Mouse (Mus musculus): ENCODE measurements around the gene Rcor1. TPM values are rescaled to one million over a fixed set of nuclear protein-coding genes. Genes with fewer than 3 reads are reported as not detected.
A peak's percentile ranks its signal among the peaks of the same experiment; 100 is the strongest.

The Rcor1 gene
- polyA plus RNA-seq, 1 experiment from 2014 or later = 13.1 TPM

GRCm38 (mm10) chr12:111071009-111071408 is 31.9 kb downstream of the Rcor1 start:
- Histone ChIP-seq H3K4me2 (no peak overlapping the region), H3K9ac (replicated peaks) (no peak overlapping the region), H3K4me1 (replicated peaks) (peaks cover 12% of the 10 kb centered on the region), H3K4me3 (replicated peaks) (no peak overlapping the region), H3K27ac (no peak overlapping the region), H3K9me3 (no peaks in the 10 kb centered on the region), H3K36me3 (peaks cover 26% of the 10 kb centered on the region; the same call in 1 of the 2 replicates), H3K27me3 (no peaks in the 10 kb centered on the region)
- no peak for ATAC-seq (ENCODE audit: insufficient number of reproducible peaks, insufficient read depth, low FRiP score, low TSS enrichment, low read depth)
- WGBS = 78% methylated on average over 5 of the region's 5 CpGs

GRCm38 (mm10) chr12:111071477-111072152 is 32.5 kb downstream of the Rcor1 start:
- Histone ChIP-seq H3K4me1 (replicated peaks) (peaks cover 12% of the 10 kb centered on the region), H3K27ac (peak overlapping the region; percentile 35; the same call in 1 of the 2 replicates), H3K9ac (replicated peaks) (0 out of 2 replicates have a peak overlapping the region, but pooled peaks have one; percentile 18), H3K4me3 (replicated peaks) (no peak overlapping the region), H3K27me3 (no peaks in the 10 kb centered on the region), H3K9me3 (no peaks in the 10 kb centered on the region), H3K36me3 (peaks cover 26% of the 10 kb centered on the region; the same call in 1 of the 2 replicates), H3K4me2 (no peak overlapping the region)
- 64% methylated on average over 10 of the region's 10 CpGs for WGBS
- no peak for ATAC-seq (ENCODE audit: insufficient number of reproducible peaks, insufficient read depth, low FRiP score, low TSS enrichment, low read depth)

GRCm38 (mm10) chr12:111076385-111076965 is 37.3 kb downstream of the Rcor1 start:
- no peak overlapping the region for H3K4me2 ChIP-seq
- 72% methylated on average over 12 of the region's 12 CpGs for WGBS

GRCm38 (mm10) chr12:111085579-111085978 is 46.4 kb downstream of the Rcor1 start:
- ATAC-seq (ENCODE audit: insufficient number of reproducible peaks, insufficient read depth, low FRiP score, low TSS enrichment, low read depth) = no peak
- Histone ChIP-seq H3K27me3 (no peaks in the 10 kb centered on the region), H3K4me3 (replicated peaks) (no peak overlapping the region), H3K4me1 (replicated peaks) (peaks cover 4% of the 10 kb centered on the region; the same call in 1 of the 2 replicates), H3K4me2 (no peak overlapping the region), H3K36me3 (peaks cover 28% of the 10 kb centered on the region), H3K27ac (no peak overlapping the region), H3K9ac (replicated peaks) (no peak overlapping the region), H3K9me3 (no peaks in the 10 kb centered on the region)
- 85% methylated on average over 4 of the region's 4 CpGs for WGBS

More at GRCm38 (mm10) chr12:111076385-111076965, 37.3 kb downstream of the Rcor1 start:
- no peak for ATAC-seq (ENCODE audit: insufficient number of reproducible peaks, insufficient read depth, low FRiP score, low TSS enrichment, low read depth)
- H3K4me1 ChIP-seq (replicated peaks) = peaks cover 7% of the 10 kb centered on the region
- no peaks in the 10 kb centered on the region for H3K9me3 ChIP-seq
- H3K27ac ChIP-seq = no peak overlapping the region
- H3K4me3 ChIP-seq (replicated peaks) = no peak overlapping the region
- no peaks in the 10 kb centered on the region for H3K27me3 ChIP-seq
- no peak overlapping the region for H3K9ac ChIP-seq (replicated peaks)
- H3K36me3 ChIP-seq = peaks cover 7% of the 10 kb centered on the region; the same call in 1 of the 2 replicates

GRCm38 (mm10) chr12:111087066-111087465 is 47.9 kb downstream of the Rcor1 start:
- Histone ChIP-seq H3K36me3 (peaks cover 30% of the 10 kb centered on the region), H3K9me3 (no peaks in the 10 kb centered on the region), H3K27ac (no peak overlapping the region), H3K27me3 (no peaks in the 10 kb centered on the region), H3K4me1 (replicated peaks) (peaks cover 4% of the 10 kb centered on the region; the same call in 1 of the 2 replicates), H3K4me3 (replicated peaks) (no peak overlapping the region), H3K9ac (replicated peaks) (no peak overlapping the region), H3K4me2 (no peak overlapping the region)
- 87% methylated on average over 1 of the region's 1 CpGs for WGBS
- no peak for ATAC-seq (ENCODE audit: insufficient number of reproducible peaks, insufficient read depth, low FRiP score, low TSS enrichment, low read depth)

- Histone ChIP-seq H3K4me3 (replicated peaks) (no peak overlapping the region), H3K36me3 (peaks cover 27% of the 10 kb centered on the region), H3K27me3 (no peaks in the 10 kb centered on the region), H3K4me1 (replicated peaks) (peaks cover 4% of the 10 kb centered on the region; the same call in 1 of the 2 replicates), H3K27ac (no peak overlapping the region), H3K4me2 (no peak overlapping the region), H3K9me3 (no peaks in the 10 kb centered on the region), H3K9ac (replicated peaks) (no peak overlapping the region)
- 30% methylated on average over 5 of the region's 5 CpGs for WGBS
- ATAC-seq (ENCODE audit: insufficient number of reproducible peaks, insufficient read depth, low FRiP score, low TSS enrichment, low read depth) = no peak
Observed at GRCm38 (mm10) chr12:111088186-111088585, 49.0 kb downstream of the Rcor1 start.

GRCm38 (mm10) chr12:111088731-111089141 is 49.6 kb downstream of the Rcor1 start:
- Histone ChIP-seq H3K4me3 (replicated peaks) (no peak overlapping the region), H3K27ac (no peak overlapping the region), H3K4me1 (replicated peaks) (peaks cover 4% of the 10 kb centered on the region; the same call in 1 of the 2 replicates), H3K36me3 (peaks cover 26% of the 10 kb centered on the region), H3K9ac (replicated peaks) (no peak overlapping the region), H3K27me3 (no peaks in the 10 kb centered on the region), H3K4me2 (no peak overlapping the region), H3K9me3 (no peaks in the 10 kb centered on the region)
- 79% methylated on average over 3 of the region's 3 CpGs for WGBS
- ATAC-seq (ENCODE audit: insufficient number of reproducible peaks, insufficient read depth, low FRiP score, low TSS enrichment, low read depth) = no peak

GRCm38 (mm10) chr12:111089145-111089544 is 50.0 kb downstream of the Rcor1 start:
- WGBS = 86% methylated on average over 7 of the region's 7 CpGs
- H3K4me1 ChIP-seq (replicated peaks) = peaks cover 4% of the 10 kb centered on the region; the same call in 1 of the 2 replicates
- ATAC-seq (ENCODE audit: insufficient number of reproducible peaks, insufficient read depth, low FRiP score, low TSS enrichment, low read depth) = no peak
- H3K4me3 ChIP-seq (replicated peaks) = no peak overlapping the region
- peaks cover 28% of the 10 kb centered on the region for H3K36me3 ChIP-seq
- no peaks in the 10 kb centered on the region for H3K9me3 ChIP-seq
- H3K9ac ChIP-seq (replicated peaks) = 0 out of 2 replicates have a peak overlapping the region, but pooled peaks have one; percentile 12
- no peaks in the 10 kb centered on the region for H3K27me3 ChIP-seq
- no peak overlapping the region for H3K4me2 ChIP-seq
- no peak overlapping the region for H3K27ac ChIP-seq

- H3K9ac ChIP-seq (replicated peaks) = no peak overlapping the region
- no peak overlapping the region for H3K27ac ChIP-seq
- H3K4me3 ChIP-seq (replicated peaks) = no peak overlapping the region
- H3K27me3 ChIP-seq = no peaks in the 10 kb centered on the region
- H3K36me3 ChIP-seq = peaks cover 35% of the 10 kb centered on the region
- peaks cover 4% of the 10 kb centered on the region; the same call in 1 of the 2 replicates for H3K4me1 ChIP-seq (replicated peaks)
- ATAC-seq (ENCODE audit: insufficient number of reproducible peaks, insufficient read depth, low FRiP score, low TSS enrichment, low read depth) = no peak
- no peaks in the 10 kb centered on the region for H3K9me3 ChIP-seq
- no peak overlapping the region for H3K4me2 ChIP-seq
Observed at GRCm38 (mm10) chr12:111090801-111091200, 51.6 kb downstream of the Rcor1 start.

- Histone ChIP-seq H3K27ac (no peak overlapping the region), H3K4me1 (replicated peaks) (peaks cover 4% of the 10 kb centered on the region; the same call in 1 of the 2 replicates), H3K9ac (replicated peaks) (no peak overlapping the region), H3K4me2 (no peak overlapping the region), H3K9me3 (no peaks in the 10 kb centered on the region), H3K36me3 (peaks cover 46% of the 10 kb centered on the region), H3K27me3 (no peaks in the 10 kb centered on the region), H3K4me3 (replicated peaks) (no peak overlapping the region)
- ATAC-seq (ENCODE audit: insufficient number of reproducible peaks, insufficient read depth, low FRiP score, low TSS enrichment, low read depth) = no peak
- 78% methylated on average over 10 of the region's 10 CpGs for WGBS
Observed at GRCm38 (mm10) chr12:111091981-111092380, 52.8 kb downstream of the Rcor1 start.

- Histone ChIP-seq H3K27ac (0 out of 2 replicates have a peak overlapping the region, but pooled peaks have one; percentile 8), H3K9ac (replicated peaks) (no peak overlapping the region), H3K4me3 (replicated peaks) (no peak overlapping the region), H3K36me3 (peaks cover 63% of the 10 kb centered on the region), H3K27me3 (no peaks in the 10 kb centered on the region), H3K9me3 (no peaks in the 10 kb centered on the region), H3K4me1 (replicated peaks) (peaks cover 3% of the 10 kb centered on the region; the same call in 1 of the 2 replicates), H3K4me2 (no peak overlapping the region)
- 92% methylated on average over 5 of the region's 5 CpGs for WGBS
- no peak for ATAC-seq (ENCODE audit: insufficient number of reproducible peaks, insufficient read depth, low FRiP score, low TSS enrichment, low read depth)
Observed at GRCm38 (mm10) chr12:111094073-111094472, 54.9 kb downstream of the Rcor1 start.
